Mouse (Mus musculus) G1E (cell line): ENCODE results near the gene Zfhx2.

Source experiments
- CTCF ChIP-seq: IDR thresholded peaks from 2 replicates; pipeline ENCODE4 v1.5.1; 2012; ENCODE audit warnings: low read depth, low read length, inconsistent platforms, mixed read lengths
- TAL1 ChIP-seq: conservative IDR thresholded peaks from 2 replicates; pipeline ENCODE4 v1.6.1; 2012; ENCODE audit warnings: low read depth, low read length, inconsistent platforms, mixed read lengths

DNA sequence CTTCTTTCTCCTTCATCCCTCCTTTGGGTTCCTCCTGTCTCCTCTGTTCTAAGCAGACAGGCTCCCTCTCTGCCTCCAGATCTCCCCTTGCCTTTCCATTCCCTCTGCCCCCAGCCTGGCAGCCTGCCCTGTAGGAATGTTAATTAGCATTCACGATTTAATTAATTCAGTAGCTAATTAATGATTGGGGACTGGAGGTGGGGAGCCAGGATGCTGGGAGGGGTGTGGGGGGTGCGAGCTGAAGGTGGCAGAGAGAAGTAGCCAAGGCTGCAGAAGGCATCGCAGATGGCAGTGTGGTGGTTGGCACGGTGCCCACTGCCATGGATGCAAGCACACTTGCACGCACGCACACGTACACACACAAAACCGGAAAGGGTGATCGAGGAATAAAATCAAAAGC is 39.6 kb downstream of the Zfhx2 start:
- TF ChIP-seq CTCF (no peak), TAL1 (no peak)
